Mouse (Mus musculus) A20 (cell line): Measurements from ENCODE around the gene Kcnt2.
A peak's percentile ranks its signal among the peaks of the same experiment; 100 is the strongest.

Source experiments
- DNase-seq: peaks from one replicate; pipeline ENCODE4 v3.0.0-alpha.2; 2011; ENCODE audit warnings: low read depth, low spot score

The Kcnt2 gene

GRCm38 (mm10) chr1:140491406-140491805 lies 245.4 kb downstream of the Kcnt2 start:
- DNase-seq = no peak

DNA sequence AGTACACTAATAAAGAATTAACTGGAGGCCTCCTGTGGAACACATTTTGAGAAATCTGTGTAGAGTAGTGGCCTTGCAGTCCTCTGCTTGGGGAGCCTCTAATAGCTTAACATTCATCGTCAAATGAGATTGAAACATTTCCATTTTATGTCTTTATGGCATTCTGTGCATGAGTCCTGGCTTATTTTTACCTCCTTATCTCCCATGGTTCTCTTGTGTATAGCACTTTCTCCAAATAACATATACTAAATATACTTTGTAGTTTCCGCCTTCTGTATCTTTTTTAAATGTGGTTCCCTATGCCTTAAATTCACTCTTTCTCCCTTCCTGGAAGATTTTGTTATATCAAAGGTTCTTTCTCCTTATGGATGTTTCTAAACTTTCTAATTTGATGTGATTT lies 246.3 kb downstream of the Kcnt2 start:
- no peak for DNase-seq

DNA sequence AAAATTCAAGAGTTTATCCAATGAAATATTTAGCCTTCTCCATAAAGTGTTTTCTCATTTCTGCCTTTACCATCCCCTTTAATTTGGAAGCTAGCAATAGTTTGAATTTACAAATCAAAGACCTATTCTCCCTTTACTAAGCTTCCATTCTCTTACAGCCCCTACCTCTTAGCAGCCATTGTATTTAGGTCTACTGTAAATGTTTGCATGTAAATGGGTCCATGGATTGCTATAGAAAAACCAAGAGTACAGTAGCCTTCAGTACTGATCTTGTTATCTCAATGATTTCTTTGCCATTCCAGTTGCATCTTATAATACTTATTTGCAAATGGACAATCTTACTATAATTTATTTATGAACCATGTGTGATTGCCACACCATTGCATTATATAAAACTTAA lies 267.5 kb downstream of the Kcnt2 start:
- DNase-seq = no peak

- peak; percentile 55 for DNase-seq
These were observed 285.4 kb downstream of the Kcnt2 start for GRCm38 (mm10) chr1:140531285-140531908.

DNA sequence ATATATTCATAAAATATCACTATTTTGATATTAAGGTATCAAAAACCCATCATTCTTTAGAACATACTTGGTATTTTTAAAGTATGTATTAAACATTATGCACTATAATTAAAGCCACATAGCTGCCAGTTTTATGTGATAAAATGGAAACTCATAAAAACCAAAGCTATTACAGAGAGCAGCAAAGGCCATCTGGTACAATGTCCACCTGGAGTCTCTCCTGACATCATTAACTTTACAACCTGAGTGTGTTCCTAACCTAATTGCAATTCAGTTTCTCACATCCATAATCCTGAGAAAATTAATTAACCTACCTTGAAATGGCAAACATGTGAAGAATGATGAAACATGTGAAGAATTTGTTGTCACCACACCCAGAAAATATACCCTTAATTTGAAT lies 288.9 kb downstream of the Kcnt2 start:
- DNase-seq = no peak

DNA sequence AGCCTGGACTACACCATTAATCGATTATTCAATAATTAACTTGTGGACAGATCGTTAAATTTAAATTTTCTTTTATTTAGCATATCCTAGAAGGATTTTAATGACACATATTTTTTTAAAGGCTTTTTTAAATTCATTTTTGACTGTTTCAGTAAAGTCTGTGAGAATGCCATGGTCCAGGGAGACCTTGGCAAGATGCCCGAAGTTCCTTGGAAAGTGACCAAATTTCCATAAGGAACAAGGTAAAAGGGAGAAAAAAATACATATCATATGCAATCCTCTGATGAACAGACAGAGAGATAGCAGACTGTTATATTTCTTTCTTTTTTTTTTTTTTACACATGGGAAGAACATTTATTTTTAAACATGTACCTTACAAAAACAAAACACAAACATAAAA lies 296.1 kb downstream of the Kcnt2 start:
- DNase-seq = no peak

DNA sequence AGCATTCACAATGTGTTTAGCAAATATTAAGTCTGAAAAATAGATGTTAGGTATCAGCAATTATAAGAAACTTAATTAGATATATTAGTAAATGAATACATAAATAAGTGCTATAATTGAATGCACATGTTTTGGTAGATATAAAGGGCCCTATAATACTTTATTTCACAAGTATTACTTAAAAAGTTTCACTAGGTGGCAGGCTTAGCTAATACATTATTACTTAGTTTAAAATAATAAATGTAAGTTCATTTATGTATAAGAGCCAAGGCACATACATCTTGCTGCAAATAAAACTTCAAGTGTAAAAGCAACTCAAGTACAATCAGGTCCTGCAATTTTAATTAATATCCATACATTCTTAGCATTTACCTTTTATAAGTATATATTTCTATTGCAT lies 302.8 kb downstream of the Kcnt2 start:
- peak; percentile 22 for DNase-seq

DNA sequence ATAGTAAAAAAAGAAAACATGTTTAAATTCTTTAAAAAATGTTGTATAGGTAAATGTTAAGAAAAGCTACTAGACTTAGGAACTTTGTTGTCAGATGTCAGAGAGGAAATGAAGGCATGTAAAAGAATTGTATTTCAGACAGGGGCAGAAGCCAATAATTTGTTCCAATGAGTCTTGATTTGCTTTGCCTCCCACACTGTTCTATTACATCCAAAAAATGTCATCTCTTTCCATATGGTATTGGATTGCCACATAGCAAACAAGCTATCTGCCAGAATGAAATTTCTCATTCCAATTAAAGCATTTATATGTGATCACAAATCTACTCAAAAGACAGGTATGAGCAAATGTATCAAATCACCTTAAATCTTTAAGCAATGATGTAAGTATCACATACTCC lies 314.8 kb downstream of the Kcnt2 start:
- DNase-seq = no peak

GRCm38 (mm10) chr1:140572141-140572540 lies 326.2 kb downstream of the Kcnt2 start:
- DNase-seq = no peak

DNA sequence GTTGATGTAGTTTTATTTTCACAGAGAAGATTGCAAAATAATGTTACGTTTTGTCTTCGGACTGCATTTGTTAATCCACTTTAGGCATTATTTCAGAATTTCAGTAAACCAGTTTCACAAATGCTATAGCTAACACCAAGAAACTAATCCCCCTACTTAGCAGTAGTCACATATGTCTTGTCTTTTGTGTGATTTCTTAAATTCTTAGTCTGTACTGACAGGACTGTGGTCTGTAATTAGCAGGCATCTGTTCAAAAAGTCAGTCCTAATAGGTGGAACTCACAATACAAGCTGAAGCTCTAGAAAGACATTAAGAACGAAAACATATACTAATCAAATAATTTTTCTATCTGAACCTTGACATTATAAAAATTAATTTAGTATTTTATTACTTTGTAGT lies 332.6 kb downstream of the Kcnt2 start:
- no peak for DNase-seq

DNA sequence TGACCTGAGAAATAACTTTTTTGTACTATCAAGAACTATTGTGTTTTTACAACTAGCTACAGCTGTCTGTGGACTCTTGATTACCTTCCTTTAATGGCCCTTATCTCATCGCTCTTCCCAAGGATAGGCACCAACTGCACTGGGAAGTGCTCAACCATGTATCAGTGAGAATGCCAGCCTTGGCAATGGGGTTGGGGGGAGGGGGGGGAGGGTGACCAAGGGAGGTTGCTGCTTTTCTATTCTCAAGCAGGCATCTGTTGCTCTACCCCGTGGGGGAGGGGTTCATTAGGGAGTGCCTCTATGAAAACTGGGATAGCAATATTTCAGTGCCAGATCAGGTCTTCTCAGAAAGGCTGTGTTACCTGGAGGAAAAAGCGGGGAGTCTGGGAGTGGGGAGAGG lies 342.3 kb downstream of the Kcnt2 start:
- no peak for DNase-seq

DNA sequence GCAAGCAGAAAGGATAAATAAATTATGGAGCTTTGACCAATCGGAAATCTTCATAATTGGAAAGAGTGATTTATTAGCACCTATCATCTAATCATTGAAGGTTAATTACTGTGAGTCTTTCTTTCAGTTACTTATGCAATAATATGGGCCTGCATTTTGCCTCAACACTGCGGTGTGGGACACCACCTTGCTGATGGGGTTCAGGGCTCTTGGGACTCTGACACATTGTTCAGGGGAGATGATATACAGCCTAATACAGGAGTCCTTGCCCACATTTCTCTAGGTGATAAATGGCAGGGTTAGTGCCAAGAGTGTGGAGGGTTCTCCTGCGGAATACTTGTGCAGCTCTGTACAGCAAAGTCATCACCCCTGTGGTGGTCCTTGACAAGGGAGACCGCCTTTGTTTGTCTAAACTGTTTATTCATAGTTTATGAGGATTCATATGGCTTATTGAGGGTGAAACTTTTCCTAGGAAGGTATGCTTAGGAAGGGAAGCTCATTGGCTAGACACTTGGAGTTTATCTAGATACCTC lies 362.9 kb downstream of the Kcnt2 start:
- DNase-seq = no peak

DNA sequence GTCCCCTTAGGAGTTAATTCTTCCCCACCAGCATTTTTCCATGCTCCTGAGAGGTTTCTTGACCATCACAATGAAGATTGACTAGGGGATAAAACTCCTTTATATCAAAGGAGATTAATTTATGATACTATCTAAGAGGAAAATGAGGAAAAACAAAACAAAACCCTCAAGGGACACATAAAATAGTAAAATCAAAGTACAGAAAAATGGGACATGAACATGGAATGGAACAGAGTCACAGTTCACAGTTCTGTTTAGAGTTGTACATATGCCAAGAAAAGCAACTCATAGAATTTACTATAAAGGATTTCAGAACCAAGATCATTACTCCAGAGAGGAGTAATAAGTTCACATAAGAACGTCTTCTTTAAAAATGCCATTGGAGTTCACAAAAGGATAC lies 367.1 kb downstream of the Kcnt2 start:
- DNase-seq = no peak

DNA sequence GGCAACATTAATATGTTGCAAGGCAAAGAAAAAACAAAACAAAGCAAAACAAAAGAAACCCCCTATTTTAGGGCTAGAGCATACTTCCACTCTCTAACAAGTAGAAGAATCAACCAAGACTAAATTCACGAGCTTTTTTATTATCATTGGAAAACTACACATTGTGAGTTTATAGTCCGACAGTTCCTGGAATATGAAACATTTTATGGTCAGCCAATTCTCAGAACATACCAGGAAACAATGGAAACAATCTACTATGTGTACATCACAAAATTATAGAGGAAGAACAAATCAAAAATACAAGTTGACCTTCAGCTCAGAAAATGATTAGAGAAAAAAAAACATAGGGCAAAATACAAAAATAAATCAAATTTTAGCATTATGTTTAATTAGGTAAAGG lies 368.9 kb downstream of the Kcnt2 start:
- DNase-seq = no peak

- no peak for DNase-seq
These were observed 372.2 kb downstream of the Kcnt2 start for GRCm38 (mm10) chr1:140618164-140618563.

DNA sequence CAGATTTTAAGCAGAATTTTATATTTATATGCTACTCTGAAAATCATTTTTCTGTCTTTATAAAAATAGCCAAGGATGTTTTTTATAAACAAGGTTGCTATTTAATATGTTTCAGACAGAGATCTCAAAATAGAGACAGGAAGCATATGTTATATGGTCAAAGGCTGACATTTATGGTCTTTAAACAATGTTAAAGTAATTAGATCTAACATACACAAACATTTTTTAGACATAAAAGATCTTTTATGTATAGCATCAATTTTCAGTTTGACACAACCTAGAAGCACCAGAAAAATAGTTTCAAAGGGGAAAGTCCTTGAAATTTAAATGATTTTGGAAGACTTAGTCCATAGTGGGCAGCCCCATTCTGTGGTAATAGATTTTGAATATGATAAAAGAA lies 379.0 kb downstream of the Kcnt2 start:
- no peak for DNase-seq

- peak; percentile 32 for DNase-seq
These were observed 413.8 kb downstream of the Kcnt2 start for GRCm38 (mm10) chr1:140659607-140660340.

- DNase-seq = no peak
These were observed 414.9 kb downstream of the Kcnt2 start for GRCm38 (mm10) chr1:140660751-140661403.

- peak; percentile 55 for DNase-seq
These were observed 415.4 kb downstream of the Kcnt2 start for GRCm38 (mm10) chr1:140661404-140661787.
